Mouse (Mus musculus): ENCODE data around the gene Txndc8. TPM values are rescaled to one million over a fixed set of nuclear protein-coding genes. Genes with fewer than 3 reads are reported as not detected.

Gene Txndc8
- total RNA-seq, 2 experiments from 2014 or later: not detected

- intact Hi-C loops (cut with DNase I): loop anchor here (10.0 kb wide), 1 partner anchor 117 kb away; no protein-coding TSS in a partner anchor
- no peak for DNase-seq (ENCODE audit: low spot score in 2 of 2)
Measured at GRCm38 (mm10) chr4:57957200-57958085, 51.5 kb downstream of the Txndc8 start.

- DNase-seq (ENCODE audit: low spot score in 2 of 2): peak; percentile 93 to 95
- intact Hi-C loops (cut with DNase I): loop anchor here (10.0 kb wide), 1 partner anchor 119 kb away; no protein-coding TSS in a partner anchor
Measured at GRCm38 (mm10) chr4:57956029-57956960, 52.6 kb downstream of the Txndc8 start, which contains the start of gene Txn1. Gene Txn1 (minus strand): TSS chr4:57956411.

GRCm38 (mm10) chr4:57955544-57955958 is 53.4 kb downstream of the Txndc8 start:
- intact Hi-C loops (cut with DNase I): loop anchor here (10.0 kb wide), 1 partner anchor 119 kb away; no protein-coding TSS in a partner anchor
- DNase-seq (ENCODE audit: low spot score in 2 of 2): peak; percentile 65 to 68

- intact Hi-C loops (cut with DNase I): loop anchor here (10.0 kb wide), 1 partner anchor 120 kb away; no protein-coding TSS in a partner anchor
- DNase-seq (ENCODE audit: low spot score in 2 of 2): no peak
Measured at GRCm38 (mm10) chr4:57954991-57955390, 53.9 kb downstream of the Txndc8 start.

- DNase-seq (ENCODE audit: low spot score in 2 of 2): no peak
- intact Hi-C loops (cut with DNase I): loop anchor here (10.0 kb wide), 1 partner anchor 120 kb away; no protein-coding TSS in a partner anchor
Measured at GRCm38 (mm10) chr4:57954580-57954979, 54.3 kb downstream of the Txndc8 start.

GRCm38 (mm10) chr4:57953796-57954195 is 55.1 kb downstream of the Txndc8 start:
- DNase-seq (ENCODE audit: low spot score in 2 of 2): no peak
- intact Hi-C loops (cut with DNase I): loop anchor here (10.0 kb wide), 1 partner anchor 121 kb away; no protein-coding TSS in a partner anchor

- DNase-seq (ENCODE audit: low spot score in 2 of 2): no peak
- intact Hi-C loops (cut with DNase I): loop anchor here (10.0 kb wide), 1 partner anchor 122 kb away; no protein-coding TSS in a partner anchor
Measured at GRCm38 (mm10) chr4:57952891-57953290, 56.0 kb downstream of the Txndc8 start.

- intact Hi-C loops (cut with DNase I): loop anchor here (10.0 kb wide), 1 partner anchor 122 kb away; no protein-coding TSS in a partner anchor
- no peak for DNase-seq (ENCODE audit: low spot score in 2 of 2)
Measured at GRCm38 (mm10) chr4:57952416-57952815, 56.5 kb downstream of the Txndc8 start.

- no peak for DNase-seq (ENCODE audit: low spot score in 2 of 2)
- intact Hi-C loops (cut with DNase I): loop anchor here (10.0 kb wide), 1 partner anchor 125 kb away; no protein-coding TSS in a partner anchor
Measured at GRCm38 (mm10) chr4:57949866-57950265, 59.1 kb downstream of the Txndc8 start.

- intact Hi-C loops (cut with DNase I): no loop called here
- DNase-seq (ENCODE audit: low spot score in 2 of 2): no peak
Measured at GRCm38 (mm10) chr4:57947476-57947875, 61.4 kb downstream of the Txndc8 start.

GRCm38 (mm10) chr4:57947036-57947435 is 61.9 kb downstream of the Txndc8 start:
- DNase-seq (ENCODE audit: low spot score in 2 of 2): no peak
- intact Hi-C loops (cut with DNase I): no loop called here

GRCm38 (mm10) chr4:57942892-57943291 is 66.0 kb downstream of the Txndc8 start:
- intact Hi-C loops (cut with DNase I): no loop called here
- no peak for DNase-seq (ENCODE audit: low spot score in 2 of 2)

GRCm38 (mm10) chr4:57940631-57941030 is 68.3 kb downstream of the Txndc8 start:
- DNase-seq (ENCODE audit: low spot score in 2 of 2): no peak
- intact Hi-C loops (cut with DNase I): no loop called here

- intact Hi-C loops (cut with DNase I): no loop called here
- no peak for DNase-seq (ENCODE audit: low spot score in 2 of 2)
Measured at GRCm38 (mm10) chr4:57937292-57937691, 71.6 kb downstream of the Txndc8 start.

GRCm38 (mm10) chr4:57934181-57934580 is 74.7 kb downstream of the Txndc8 start:
- intact Hi-C loops (cut with DNase I): no loop called here
- no peak for DNase-seq (ENCODE audit: low spot score in 2 of 2)

Other genes starting within 250 kb of the Txndc8 start
- gene D630039A03Rik, start 92.8 kb downstream of the Txndc8 start, total RNA-seq (2021): under 1 TPM; 0.15 to 0.18 TPM
- gene Txn1, start 52.7 kb downstream of the Txndc8 start, total RNA-seq (2021): 100 to 1,000 TPM in 1 of 2 experiments, 10 to 100 TPM in 1; 97.6 to 113 TPM
- 1 to 10 TPM in 1 of 2 experiments, under 1 TPM in 1; 0.64 to 1.2 TPM for gene Svep1, start 197.7 kb upstream of the Txndc8 start, total RNA-seq (2021)

All from left cerebral cortex, postnatal 36 days (tissue).